Mouse (Mus musculus): ENCODE data around the gene Akr1b8. TPM values are rescaled to one million over a fixed set of nuclear protein-coding genes. Genes with fewer than 3 reads are reported as not detected.
"Not testable (repeated sequence)": the region's sequence is repeated elsewhere in the genome, so short reads cannot be mapped to it uniquely, and the experiment has no call there.

Gene Akr1b8
- polyA plus RNA-seq, 1 experiment from 2014 or later: 19.6 TPM

DNA sequence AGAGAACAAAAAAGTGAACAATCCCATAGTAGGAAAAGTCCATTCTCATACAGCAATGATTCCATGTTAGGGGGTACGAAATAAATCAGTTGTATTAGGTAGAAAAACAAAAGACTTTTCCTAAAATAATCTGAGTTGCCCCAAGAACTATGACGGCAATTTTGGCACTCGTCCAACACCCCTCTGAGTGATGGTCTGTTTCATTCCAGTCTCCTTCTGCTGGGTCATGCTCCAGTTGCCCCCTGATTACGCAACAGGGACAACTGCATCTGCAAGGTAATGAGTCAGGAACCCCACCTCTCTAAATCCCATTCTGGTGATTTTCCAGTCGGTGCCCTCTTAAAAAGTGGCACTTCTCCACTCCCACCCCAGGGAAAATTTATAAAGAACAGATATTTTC lies 35.7 kb upstream of the Akr1b8 start:
- no peak for ATAC-seq (replicated peaks; ENCODE audit: insufficient number of reproducible peaks, low FRiP score, low TSS enrichment)
- Histone ChIP-seq H3K4me3 (ENCODE audit: low read depth, low read length) (peak overlapping the region; percentile 83), H3K4me2 (peak overlapping the region; percentile 88), H3K27ac (ENCODE audit: low read depth, low read length) (peak overlapping the region; percentile 88; the same call in 1 of the 2 replicates), H3K9me3 (replicated peaks; ENCODE audit: control insufficient read depth, low read length) (no peaks in the 10 kb centered on the region), H3K36me3 (ENCODE audit: control insufficient read depth, insufficient read depth, low read length) (no peaks in the 10 kb centered on the region), H3K9ac (ENCODE audit: low read depth, low read length) (no peak overlapping the region), H3K27me3 (ENCODE audit: control insufficient read depth, insufficient read depth, low read length) (no peaks in the 10 kb centered on the region), H3K4me1 (ENCODE audit: control insufficient read depth, insufficient read depth, low read length) (peaks cover 11% of the 10 kb centered on the region)
- WGBS (ENCODE audit: insufficient replicate concordance): 36% methylated on average over 5 of the region's 5 CpGs

DNA sequence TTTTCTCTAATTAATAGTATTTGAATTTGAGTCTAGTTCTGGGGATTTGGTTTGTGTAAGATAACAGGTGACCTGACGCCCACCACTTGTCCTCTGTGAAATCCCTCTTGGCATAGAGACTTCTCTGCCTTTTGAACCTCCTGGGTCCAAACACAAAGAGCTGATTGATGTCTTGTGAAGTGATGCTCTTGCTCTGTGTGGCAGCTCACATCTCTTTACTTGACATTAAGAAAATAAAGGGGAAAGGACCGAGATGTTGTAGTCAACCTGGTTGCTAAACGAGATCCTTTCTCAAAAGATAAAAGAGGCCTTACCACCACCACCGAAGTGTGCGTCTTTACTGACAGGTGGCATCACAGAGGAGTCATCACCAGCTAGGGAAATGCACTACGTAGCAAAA lies 35.3 kb upstream of the Akr1b8 start:
- Histone ChIP-seq H3K4me2 (no peak overlapping the region), H3K36me3 (ENCODE audit: control insufficient read depth, insufficient read depth, low read length) (no peaks in the 10 kb centered on the region), H3K9me3 (replicated peaks; ENCODE audit: control insufficient read depth, low read length) (no peaks in the 10 kb centered on the region), H3K4me1 (ENCODE audit: control insufficient read depth, insufficient read depth, low read length) (peaks cover 11% of the 10 kb centered on the region), H3K27ac (ENCODE audit: low read depth, low read length) (no peak overlapping the region), H3K9ac (ENCODE audit: low read depth, low read length) (no peak overlapping the region), H3K4me3 (ENCODE audit: low read depth, low read length) (no peak overlapping the region), H3K27me3 (ENCODE audit: control insufficient read depth, insufficient read depth, low read length) (no peaks in the 10 kb centered on the region)
- WGBS (ENCODE audit: insufficient replicate concordance): 56% methylated on average over 6 of the region's 6 CpGs
- ATAC-seq (replicated peaks; ENCODE audit: insufficient number of reproducible peaks, low FRiP score, low TSS enrichment): no peak

DNA sequence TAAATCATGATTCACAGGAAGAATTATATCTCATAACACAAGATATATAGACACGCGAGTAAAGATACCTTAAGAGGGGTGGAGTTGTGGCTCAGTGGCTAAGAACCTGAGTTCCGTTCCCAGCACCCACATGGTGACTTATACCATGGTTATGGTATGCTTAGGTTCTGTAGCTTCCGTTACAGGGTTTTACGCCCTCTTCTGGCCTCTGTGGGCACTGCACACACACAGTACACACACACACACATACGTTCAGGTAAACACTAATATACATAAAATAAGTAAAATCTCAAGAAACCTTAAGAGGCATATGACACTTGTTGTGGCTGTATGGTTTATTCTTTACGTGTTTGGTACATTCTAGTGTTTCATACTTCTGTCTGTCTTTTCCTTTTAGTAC lies 31.8 kb upstream of the Akr1b8 start:
- no peak for ATAC-seq (replicated peaks; ENCODE audit: insufficient number of reproducible peaks, low FRiP score, low TSS enrichment)
- Histone ChIP-seq H3K4me2 (no peak overlapping the region), H3K9me3 (replicated peaks; ENCODE audit: control insufficient read depth, low read length) (no peaks in the 10 kb centered on the region), H3K4me1 (ENCODE audit: control insufficient read depth, insufficient read depth, low read length) (0 out of 2 replicates have a peak, but pooled peaks cover 4% of the 10 kb centered on the region), H3K36me3 (ENCODE audit: control insufficient read depth, insufficient read depth, low read length) (no peaks in the 10 kb centered on the region), H3K9ac (ENCODE audit: low read depth, low read length) (no peak overlapping the region), H3K27me3 (ENCODE audit: control insufficient read depth, insufficient read depth, low read length) (no peaks in the 10 kb centered on the region), H3K4me3 (ENCODE audit: low read depth, low read length) (no peak overlapping the region), H3K27ac (ENCODE audit: low read depth, low read length) (no peak overlapping the region)
- WGBS (ENCODE audit: insufficient replicate concordance): 94% methylated on average over 7 of the region's 7 CpGs

DNA sequence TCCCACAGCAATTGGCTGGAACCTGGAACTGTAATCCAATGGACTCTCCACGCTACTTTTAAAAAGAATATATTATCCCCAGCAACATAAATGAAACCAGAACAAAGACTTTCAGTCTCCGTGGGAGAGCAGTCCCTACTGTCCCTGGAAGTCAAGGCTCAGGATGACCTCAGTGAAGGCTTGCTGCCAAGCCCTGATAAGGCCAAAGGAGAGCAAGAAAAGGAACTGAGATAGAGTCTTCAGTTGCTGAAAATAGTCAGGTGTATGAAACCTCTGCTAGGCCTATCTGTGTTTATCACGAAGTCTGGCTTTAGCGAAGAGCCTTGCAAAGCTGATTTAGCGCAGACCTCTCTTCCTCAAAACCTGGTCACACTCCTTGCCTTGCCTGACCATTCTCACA lies 22.5 kb upstream of the Akr1b8 start:
- Histone ChIP-seq H3K27ac (ENCODE audit: low read depth, low read length) (no peak overlapping the region), H3K4me3 (ENCODE audit: low read depth, low read length) (no peak overlapping the region), H3K36me3 (ENCODE audit: control insufficient read depth, insufficient read depth, low read length) (no peaks in the 10 kb centered on the region), H3K9ac (ENCODE audit: low read depth, low read length) (no peak overlapping the region), H3K9me3 (replicated peaks; ENCODE audit: control insufficient read depth, low read length) (no peaks in the 10 kb centered on the region), H3K27me3 (ENCODE audit: control insufficient read depth, insufficient read depth, low read length) (no peaks in the 10 kb centered on the region), H3K4me2 (no peak overlapping the region), H3K4me1 (ENCODE audit: control insufficient read depth, insufficient read depth, low read length) (0 out of 2 replicates have a peak, but pooled peaks cover 2% of the 10 kb centered on the region)
- ATAC-seq (replicated peaks; ENCODE audit: insufficient number of reproducible peaks, low FRiP score, low TSS enrichment): no peak
- WGBS (ENCODE audit: insufficient replicate concordance): 43% methylated on average over 5 of the region's 5 CpGs

DNA sequence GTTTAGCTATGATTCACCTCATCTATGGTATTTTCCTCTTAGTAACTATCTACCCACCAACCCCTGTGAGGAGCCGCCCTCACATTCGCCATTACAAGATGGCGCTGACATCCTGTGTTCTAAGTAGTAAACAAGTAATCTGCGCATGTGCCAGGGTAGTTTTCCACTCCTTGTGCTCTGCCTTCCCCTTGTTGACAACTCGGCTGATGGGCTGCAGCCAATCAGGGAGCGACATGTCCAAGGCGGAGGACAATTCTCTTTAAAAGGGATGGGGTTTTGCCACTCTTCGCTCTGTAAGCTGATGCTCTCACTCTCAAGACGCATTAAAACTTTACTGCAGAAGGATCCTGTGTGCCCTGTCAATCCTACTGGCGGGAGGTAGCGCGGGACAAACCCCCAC lies 22.1 kb upstream of the Akr1b8 start:
- H3K27me3 ChIP-seq (ENCODE audit: control insufficient read depth, insufficient read depth, low read length); H3K36me3 ChIP-seq (ENCODE audit: control insufficient read depth, insufficient read depth, low read length); ATAC-seq (replicated peaks; ENCODE audit: insufficient number of reproducible peaks, low FRiP score, low TSS enrichment); H3K4me3 ChIP-seq (ENCODE audit: low read depth, low read length); H3K4me1 ChIP-seq (ENCODE audit: control insufficient read depth, insufficient read depth, low read length); H3K9ac ChIP-seq (ENCODE audit: low read depth, low read length); H3K4me2 ChIP-seq; H3K27ac ChIP-seq (ENCODE audit: low read depth, low read length); H3K9me3 ChIP-seq (replicated peaks; ENCODE audit: control insufficient read depth, low read length): not testable (repeated sequence)
- 81% methylated on average over 12 of the region's 12 CpGs for WGBS (ENCODE audit: insufficient replicate concordance)

DNA sequence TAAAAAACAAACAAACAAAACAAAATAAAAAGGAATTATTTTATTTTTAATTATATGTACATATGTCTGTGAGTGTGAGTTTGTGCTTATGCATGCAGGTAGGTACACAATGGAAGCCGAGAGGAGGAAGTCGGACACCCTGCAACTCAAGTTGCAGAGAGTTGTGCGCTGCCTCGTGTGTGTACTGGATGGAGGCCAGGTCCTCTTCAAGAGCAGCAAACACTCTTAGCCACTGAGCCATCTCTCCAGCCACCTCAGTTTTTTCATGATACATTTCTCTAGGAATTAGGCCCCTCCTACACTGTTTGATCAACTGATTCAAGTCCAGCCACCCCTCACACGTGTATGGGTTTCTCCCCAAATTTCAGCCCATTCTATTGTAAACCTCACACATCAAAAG lies 19.2 kb upstream of the Akr1b8 start:
- no peak overlapping the region for H3K4me2 ChIP-seq
- no peaks in the 10 kb centered on the region for H3K9me3 ChIP-seq (replicated peaks; ENCODE audit: control insufficient read depth, low read length)
- no peaks in the 10 kb centered on the region for H3K36me3 ChIP-seq (ENCODE audit: control insufficient read depth, insufficient read depth, low read length)
- no peak overlapping the region for H3K4me3 ChIP-seq (ENCODE audit: low read depth, low read length)
- 91% methylated on average over 5 of the region's 5 CpGs for WGBS (ENCODE audit: insufficient replicate concordance)
- ATAC-seq (replicated peaks; ENCODE audit: insufficient number of reproducible peaks, low FRiP score, low TSS enrichment): no peak
- H3K4me1 ChIP-seq (ENCODE audit: control insufficient read depth, insufficient read depth, low read length): 0 out of 2 replicates have a peak, but pooled peaks cover 2% of the 10 kb centered on the region
- H3K9ac ChIP-seq (ENCODE audit: low read depth, low read length): no peak overlapping the region
- H3K27ac ChIP-seq (ENCODE audit: low read depth, low read length): no peak overlapping the region
- no peaks in the 10 kb centered on the region for H3K27me3 ChIP-seq (ENCODE audit: control insufficient read depth, insufficient read depth, low read length)

DNA sequence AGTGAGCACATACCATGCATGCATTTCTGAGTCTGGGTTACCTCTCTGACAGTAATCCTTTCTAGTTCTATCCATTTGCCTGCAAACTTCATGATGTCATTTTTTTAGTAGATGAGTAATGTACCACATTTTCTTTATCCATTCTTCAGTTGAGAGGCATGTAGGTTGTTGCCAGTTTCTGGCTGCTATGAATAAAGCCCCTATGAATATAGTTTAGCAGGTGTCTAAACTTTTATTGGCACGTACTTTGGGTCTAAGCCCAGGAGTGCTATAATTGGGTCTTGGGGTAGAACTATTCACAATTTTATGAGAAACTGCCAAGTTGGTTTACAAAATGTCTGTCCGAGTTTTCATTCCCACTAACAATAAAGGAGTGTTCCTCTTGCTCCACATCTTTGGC lies 16.1 kb upstream of the Akr1b8 start:
- no peak overlapping the region for H3K4me2 ChIP-seq
- 83% methylated on average over 2 of the region's 2 CpGs for WGBS (ENCODE audit: insufficient replicate concordance)
- no peak for ATAC-seq (replicated peaks; ENCODE audit: insufficient number of reproducible peaks, low FRiP score, low TSS enrichment)

DNA sequence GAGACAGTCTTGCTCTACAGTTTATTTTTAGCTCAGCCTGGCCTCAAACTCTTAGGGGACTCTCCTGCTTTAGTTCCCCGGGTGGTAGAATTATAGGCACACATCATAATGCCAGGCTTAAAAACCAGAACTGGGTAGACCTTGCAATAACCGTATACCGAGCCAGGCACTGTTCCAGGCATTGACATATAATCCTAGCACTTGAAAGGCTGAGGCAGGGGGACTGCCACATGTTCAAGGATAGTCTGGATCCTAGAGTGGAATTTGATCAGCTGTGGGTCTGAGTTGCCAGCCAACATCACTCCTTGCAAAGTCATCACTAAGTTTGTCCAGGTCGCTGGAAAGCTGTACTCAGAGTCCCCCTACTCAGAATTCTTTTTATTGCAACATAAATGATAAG lies 11.9 kb upstream of the Akr1b8 start:
- no peaks in the 10 kb centered on the region for H3K27me3 ChIP-seq (ENCODE audit: control insufficient read depth, insufficient read depth, low read length)
- H3K36me3 ChIP-seq (ENCODE audit: control insufficient read depth, insufficient read depth, low read length): no peaks in the 10 kb centered on the region
- no peak for ATAC-seq (replicated peaks; ENCODE audit: insufficient number of reproducible peaks, low FRiP score, low TSS enrichment)
- no peak overlapping the region for H3K4me3 ChIP-seq (ENCODE audit: low read depth, low read length)
- no peaks in the 10 kb centered on the region for H3K9me3 ChIP-seq (replicated peaks; ENCODE audit: control insufficient read depth, low read length)
- H3K27ac ChIP-seq (ENCODE audit: low read depth, low read length): no peak overlapping the region
- H3K4me2 ChIP-seq: no peak overlapping the region
- peaks cover 8% of the 10 kb centered on the region for H3K4me1 ChIP-seq (ENCODE audit: control insufficient read depth, insufficient read depth, low read length)
- WGBS (ENCODE audit: insufficient replicate concordance): 74% methylated on average over 4 of the region's 4 CpGs
- H3K9ac ChIP-seq (ENCODE audit: low read depth, low read length): no peak overlapping the region

More for the DNA sequence above, 16.1 kb upstream of the Akr1b8 start:
- Histone ChIP-seq H3K27me3 (ENCODE audit: control insufficient read depth, insufficient read depth, low read length) (no peaks in the 10 kb centered on the region), H3K4me3 (ENCODE audit: low read depth, low read length) (no peak overlapping the region), H3K36me3 (ENCODE audit: control insufficient read depth, insufficient read depth, low read length) (no peaks in the 10 kb centered on the region), H3K27ac (ENCODE audit: low read depth, low read length) (no peak overlapping the region), H3K4me1 (ENCODE audit: control insufficient read depth, insufficient read depth, low read length) (no peaks in the 10 kb centered on the region), H3K9ac (ENCODE audit: low read depth, low read length) (no peak overlapping the region), H3K9me3 (replicated peaks; ENCODE audit: control insufficient read depth, low read length) (no peaks in the 10 kb centered on the region)

DNA sequence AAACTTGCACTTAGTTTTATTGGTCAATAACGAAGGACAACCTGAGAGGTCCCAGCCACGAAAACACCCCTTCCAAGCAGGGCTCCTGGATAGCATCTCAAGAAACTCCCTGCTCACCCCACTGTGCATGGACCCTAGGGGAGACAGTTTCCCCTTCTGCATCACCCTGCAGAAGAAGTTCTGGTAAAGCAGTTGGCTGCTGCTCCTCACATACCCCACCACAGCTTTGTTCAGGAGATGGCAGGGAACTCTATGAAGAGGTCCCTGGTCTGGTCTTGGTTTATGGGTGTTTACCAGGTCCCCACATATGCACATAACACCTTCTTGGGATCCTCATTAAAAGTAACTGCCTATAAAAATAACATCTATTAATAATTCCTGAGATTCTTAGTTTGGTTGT lies 11.4 kb upstream of the Akr1b8 start:
- Histone ChIP-seq H3K27me3 (ENCODE audit: control insufficient read depth, insufficient read depth, low read length) (no peaks in the 10 kb centered on the region), H3K4me3 (ENCODE audit: low read depth, low read length) (no peak overlapping the region), H3K9ac (ENCODE audit: low read depth, low read length) (no peak overlapping the region), H3K9me3 (replicated peaks; ENCODE audit: control insufficient read depth, low read length) (no peaks in the 10 kb centered on the region), H3K4me1 (ENCODE audit: control insufficient read depth, insufficient read depth, low read length) (peaks cover 8% of the 10 kb centered on the region), H3K27ac (ENCODE audit: low read depth, low read length) (no peak overlapping the region), H3K36me3 (ENCODE audit: control insufficient read depth, insufficient read depth, low read length) (no peaks in the 10 kb centered on the region), H3K4me2 (no peak overlapping the region)
- no peak for ATAC-seq (replicated peaks; ENCODE audit: insufficient number of reproducible peaks, low FRiP score, low TSS enrichment)
- WGBS (ENCODE audit: insufficient replicate concordance): 89% methylated on average over 2 of the region's 2 CpGs
